Mouse (Mus musculus): Measurements from ENCODE around the gene Tmem119. TPM values are rescaled to one million over a fixed set of nuclear protein-coding genes. Genes with fewer than 3 reads are reported as not detected.
"Not testable (repeated sequence)": the region's sequence is repeated elsewhere in the genome, so short reads cannot be mapped to it uniquely, and the experiment has no call there.

Gene Tmem119
- polyA plus RNA-seq, 1 experiment, result 1.8 TPM

GRCm38 (mm10) chr5:113815041-113815389, 14.7 kb upstream of the Tmem119 start:
- Histone ChIP-seq H3K27ac (ENCODE audit: control insufficient read depth, insufficient read depth, low read depth, low read length, poor library complexity) (no peak overlapping the region), H3K4me3 (replicated peaks; ENCODE audit: control insufficient read depth, low read depth, low read length) (no peak overlapping the region), H3K4me1 (ENCODE audit: control insufficient read depth, insufficient read depth, low read length) (peaks cover 3% of the 10 kb centered on the region; the same call in 1 of the 2 replicates)
- 69% methylated on average over 11 of the region's 11 CpGs for WGBS
- TF ChIP-seq POLR2A (IDR thresholded peaks at IDR 0.05; ENCODE audit: borderline replicate concordance, control insufficient read depth, low read depth, low read length) (no peak), CTCF (IDR thresholded peaks at IDR 0.05; ENCODE audit: control insufficient read depth, insufficient read depth, low read length) (no peak)

GRCm38 (mm10) chr5:113814111-113815040, 14.1 kb upstream of the Tmem119 start:
- peaks cover 3% of the 10 kb centered on the region; the same call in 1 of the 2 replicates for H3K4me1 ChIP-seq (ENCODE audit: control insufficient read depth, insufficient read depth, low read length)
- 40% methylated on average over 27 of the region's 27 CpGs for WGBS
- H3K4me3 ChIP-seq (replicated peaks; ENCODE audit: control insufficient read depth, low read depth, low read length), result no peak overlapping the region
- no peak for TF ChIP-seq CTCF (IDR thresholded peaks at IDR 0.05; ENCODE audit: control insufficient read depth, insufficient read depth, low read length)
- TF ChIP-seq POLR2A (IDR thresholded peaks at IDR 0.05; ENCODE audit: borderline replicate concordance, control insufficient read depth, low read depth, low read length), result no peak
- no peak overlapping the region for H3K27ac ChIP-seq (ENCODE audit: control insufficient read depth, insufficient read depth, low read depth, low read length, poor library complexity)

- Histone ChIP-seq H3K27ac (ENCODE audit: control insufficient read depth, insufficient read depth, low read depth, low read length, poor library complexity) (no peak overlapping the region), H3K4me1 (ENCODE audit: control insufficient read depth, insufficient read depth, low read length) (peaks cover 3% of the 10 kb centered on the region; the same call in 1 of the 2 replicates), H3K4me3 (replicated peaks; ENCODE audit: control insufficient read depth, low read depth, low read length) (no peak overlapping the region)
- no peak for TF ChIP-seq POLR2A (IDR thresholded peaks at IDR 0.05; ENCODE audit: borderline replicate concordance, control insufficient read depth, low read depth, low read length)
- TF ChIP-seq CTCF (IDR thresholded peaks at IDR 0.05; ENCODE audit: control insufficient read depth, insufficient read depth, low read length), result peak; percentile 53; the same call in 1 of the 2 replicates
- 30% methylated on average over 9 of the region's 9 CpGs for WGBS
Measured at GRCm38 (mm10) chr5:113813608-113814007, 13.3 kb upstream of the Tmem119 start.

GRCm38 (mm10) chr5:113812638-113813037, 12.3 kb upstream of the Tmem119 start:
- TF ChIP-seq POLR2A (IDR thresholded peaks at IDR 0.05; ENCODE audit: borderline replicate concordance, control insufficient read depth, low read depth, low read length), result no peak
- no peak for TF ChIP-seq CTCF (IDR thresholded peaks at IDR 0.05; ENCODE audit: control insufficient read depth, insufficient read depth, low read length)
- WGBS, result 45% methylated on average over 2 of the region's 2 CpGs
- Histone ChIP-seq H3K4me1 (ENCODE audit: control insufficient read depth, insufficient read depth, low read length) (peaks cover 3% of the 10 kb centered on the region; the same call in 1 of the 2 replicates), H3K27ac (ENCODE audit: control insufficient read depth, insufficient read depth, low read depth, low read length, poor library complexity) (no peak overlapping the region), H3K4me3 (replicated peaks; ENCODE audit: control insufficient read depth, low read depth, low read length) (no peak overlapping the region)

GRCm38 (mm10) chr5:113811824-113812420, 11.6 kb upstream of the Tmem119 start:
- WGBS, result 19% methylated on average over 11 of the region's 12 CpGs
- not testable (repeated sequence) for H3K27ac ChIP-seq (ENCODE audit: control insufficient read depth, insufficient read depth, low read depth, low read length, poor library complexity); H3K4me3 ChIP-seq (replicated peaks; ENCODE audit: control insufficient read depth, low read depth, low read length); H3K4me1 ChIP-seq (ENCODE audit: control insufficient read depth, insufficient read depth, low read length)

GRCm38 (mm10) chr5:113810111-113810510, 9.8 kb upstream of the Tmem119 start:
- TF ChIP-seq CTCF (IDR thresholded peaks at IDR 0.05; ENCODE audit: control insufficient read depth, insufficient read depth, low read length) (no peak), POLR2A (IDR thresholded peaks at IDR 0.05; ENCODE audit: borderline replicate concordance, control insufficient read depth, low read depth, low read length) (no peak)
- peak overlapping the region; percentile 70 for H3K27ac ChIP-seq (ENCODE audit: control insufficient read depth, insufficient read depth, low read depth, low read length, poor library complexity)
- peak overlapping the region; percentile 26 for H3K4me3 ChIP-seq (replicated peaks; ENCODE audit: control insufficient read depth, low read depth, low read length)
- 32% methylated on average over 4 of the region's 4 CpGs for WGBS
- H3K4me1 ChIP-seq (ENCODE audit: control insufficient read depth, insufficient read depth, low read length), result peaks cover 7% of the 10 kb centered on the region

- TF ChIP-seq POLR2A (IDR thresholded peaks at IDR 0.05; ENCODE audit: borderline replicate concordance, control insufficient read depth, low read depth, low read length) (no peak), CTCF (IDR thresholded peaks at IDR 0.05; ENCODE audit: control insufficient read depth, insufficient read depth, low read length) (no peak)
Measured at GRCm38 (mm10) chr5:113808177-113808576, 7.9 kb upstream of the Tmem119 start.

GRCm38 (mm10) chr5:113807712-113808111, 7.4 kb upstream of the Tmem119 start:
- no peak overlapping the region for H3K4me3 ChIP-seq (replicated peaks; ENCODE audit: control insufficient read depth, low read depth, low read length)
- no peak overlapping the region for H3K27ac ChIP-seq (ENCODE audit: control insufficient read depth, insufficient read depth, low read depth, low read length, poor library complexity)
- 74% methylated on average over 9 of the region's 9 CpGs for WGBS
- no peak for TF ChIP-seq CTCF (IDR thresholded peaks at IDR 0.05; ENCODE audit: control insufficient read depth, insufficient read depth, low read length)
- no peak for TF ChIP-seq POLR2A (IDR thresholded peaks at IDR 0.05; ENCODE audit: borderline replicate concordance, control insufficient read depth, low read depth, low read length)
- peaks cover 6% of the 10 kb centered on the region for H3K4me1 ChIP-seq (ENCODE audit: control insufficient read depth, insufficient read depth, low read length)

More at GRCm38 (mm10) chr5:113808177-113808576, 7.9 kb upstream of the Tmem119 start:
- H3K4me3 ChIP-seq (replicated peaks; ENCODE audit: control insufficient read depth, low read depth, low read length), result no peak overlapping the region
- no peak overlapping the region for H3K27ac ChIP-seq (ENCODE audit: control insufficient read depth, insufficient read depth, low read depth, low read length, poor library complexity)
- H3K4me1 ChIP-seq (ENCODE audit: control insufficient read depth, insufficient read depth, low read length), result peaks cover 8% of the 10 kb centered on the region
- 65% methylated on average over 2 of the region's 2 CpGs for WGBS
